Mouse (Mus musculus) lung, postnatal 25 days (tissue): ENCODE measurements around the gene Dgki.

Experiments
- DNase-seq: peaks from one replicate; pipeline ENCODE4 v3.0.0; 2022; ENCODE audit warnings: low spot score

Gene Dgki

GRCm38 (mm10) chr6:36907191-36907590, 392.8 kb downstream of the Dgki start:
- DNase-seq = no peak

GRCm38 (mm10) chr6:36905965-36906364, 394.0 kb downstream of the Dgki start:
- no peak for DNase-seq

- DNase-seq = no peak
These were observed 395.1 kb downstream of the Dgki start for GRCm38 (mm10) chr6:36904911-36905310.

GRCm38 (mm10) chr6:36903821-36904220, 396.2 kb downstream of the Dgki start:
- peak; percentile 35 for DNase-seq

GRCm38 (mm10) chr6:36903159-36903794, 396.7 kb downstream of the Dgki start:
- no peak for DNase-seq

- DNase-seq = no peak
These were observed 400.1 kb downstream of the Dgki start for GRCm38 (mm10) chr6:36899872-36900271.

GRCm38 (mm10) chr6:36898412-36898811, 401.6 kb downstream of the Dgki start:
- DNase-seq = no peak

- DNase-seq = no peak
These were observed 402.3 kb downstream of the Dgki start for GRCm38 (mm10) chr6:36897616-36898149.

GRCm38 (mm10) chr6:36896656-36897055, 403.3 kb downstream of the Dgki start:
- no peak for DNase-seq

- DNase-seq = no peak
These were observed 408.2 kb downstream of the Dgki start for GRCm38 (mm10) chr6:36891820-36892219.

- no peak for DNase-seq
These were observed 409.2 kb downstream of the Dgki start for GRCm38 (mm10) chr6:36890776-36891175.

GRCm38 (mm10) chr6:36890296-36890695, 409.7 kb downstream of the Dgki start:
- peak; percentile 48 for DNase-seq

GRCm38 (mm10) chr6:36881309-36881708, 418.7 kb downstream of the Dgki start:
- no peak for DNase-seq

GRCm38 (mm10) chr6:36880643-36881263, 419.2 kb downstream of the Dgki start:
- DNase-seq = no peak

- no peak for DNase-seq
These were observed 422.6 kb downstream of the Dgki start for GRCm38 (mm10) chr6:36877399-36877798.

GRCm38 (mm10) chr6:36876426-36876825, 423.6 kb downstream of the Dgki start:
- DNase-seq = peak; percentile 11

- DNase-seq = peak; percentile 37
These were observed 424.1 kb downstream of the Dgki start for GRCm38 (mm10) chr6:36875926-36876325.

- DNase-seq = no peak
These were observed 427.1 kb downstream of the Dgki start for GRCm38 (mm10) chr6:36872876-36873275.

- no peak for DNase-seq
These were observed 431.8 kb downstream of the Dgki start for GRCm38 (mm10) chr6:36868217-36868616.

GRCm38 (mm10) chr6:36858258-36859041, 441.5 kb downstream of the Dgki start:
- DNase-seq = no peak

- no peak for DNase-seq
These were observed 442.2 kb downstream of the Dgki start for GRCm38 (mm10) chr6:36857627-36858257.

- peak; percentile 8 for DNase-seq
These were observed 449.4 kb downstream of the Dgki start for GRCm38 (mm10) chr6:36850422-36851129.
